Mouse (Mus musculus): ENCODE results near the gene Oprl1.

Oprl1 gene

DNA sequence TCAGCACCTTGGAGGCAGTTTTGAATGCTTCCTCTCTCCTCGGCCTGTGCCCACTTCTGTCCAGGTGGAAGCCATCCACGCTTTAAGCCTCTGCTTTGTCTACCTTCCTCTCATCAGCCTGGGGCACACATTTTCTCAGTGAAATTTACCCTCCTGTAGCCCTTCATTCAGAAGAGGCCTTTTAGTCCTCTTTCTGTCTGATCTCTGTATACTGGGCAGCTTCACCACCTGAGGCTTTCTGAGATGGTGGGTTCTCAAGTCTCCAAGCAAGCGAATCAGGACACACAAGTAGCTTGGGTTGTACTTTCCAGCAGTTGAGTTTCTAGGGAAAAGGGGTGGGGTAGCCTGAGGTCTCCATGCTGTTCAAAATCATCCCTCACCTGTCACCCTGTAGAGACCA, 22.5 kb upstream of the Oprl1 start:
- DNase-seq (ENCODE audit: low spot score in 2 of 2), result no peak

GRCm38 (mm10) chr2:181693339-181694280, 21.2 kb upstream of the Oprl1 start, which contains the start of gene Rgs19:
Gene Rgs19, minus strand, starts transcription at chr2:181693977.
- peak; percentile 59 to 69 for DNase-seq (ENCODE audit: low spot score in 2 of 2)

- DNase-seq (ENCODE audit: low spot score in 2 of 2), result no peak
Observed at GRCm38 (mm10) chr2:181694581-181694980, 20.2 kb upstream of the Oprl1 start.

GRCm38 (mm10) chr2:181695776-181696175, 19.0 kb upstream of the Oprl1 start:
- no peak for DNase-seq (ENCODE audit: low spot score in 2 of 2)

DNA sequence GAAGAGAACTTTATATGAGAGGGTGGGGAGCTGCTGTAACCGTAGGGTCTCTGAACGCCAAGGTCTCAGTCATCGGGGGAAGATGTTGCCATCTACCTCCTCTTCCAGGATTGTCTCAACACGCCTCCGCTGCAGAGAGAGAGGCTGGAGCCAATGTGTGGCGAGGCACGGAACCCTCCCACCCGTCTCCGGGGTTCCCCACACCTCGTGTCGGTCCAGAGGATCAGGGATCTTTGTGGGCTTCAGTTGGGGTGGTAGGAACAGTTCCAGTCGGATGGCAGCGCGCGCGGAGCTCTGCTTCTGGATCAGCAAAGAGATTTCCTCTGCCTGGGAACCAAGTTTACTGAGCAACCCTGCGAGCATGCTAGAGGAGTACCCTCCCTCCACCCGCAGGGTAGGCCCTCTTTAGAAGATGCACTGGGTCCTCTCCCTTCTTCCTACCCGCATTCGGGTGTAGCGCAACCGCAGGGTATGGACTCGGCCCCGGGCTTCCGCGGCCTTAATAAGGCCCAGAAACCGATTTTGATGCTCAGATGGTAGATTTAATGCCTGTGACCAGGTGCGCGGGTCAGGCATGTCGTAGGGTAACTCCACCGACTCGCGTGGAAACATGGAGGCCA, 17.9 kb upstream of the Oprl1 start:
- no peak for DNase-seq (ENCODE audit: low spot score in 2 of 2)

DNA sequence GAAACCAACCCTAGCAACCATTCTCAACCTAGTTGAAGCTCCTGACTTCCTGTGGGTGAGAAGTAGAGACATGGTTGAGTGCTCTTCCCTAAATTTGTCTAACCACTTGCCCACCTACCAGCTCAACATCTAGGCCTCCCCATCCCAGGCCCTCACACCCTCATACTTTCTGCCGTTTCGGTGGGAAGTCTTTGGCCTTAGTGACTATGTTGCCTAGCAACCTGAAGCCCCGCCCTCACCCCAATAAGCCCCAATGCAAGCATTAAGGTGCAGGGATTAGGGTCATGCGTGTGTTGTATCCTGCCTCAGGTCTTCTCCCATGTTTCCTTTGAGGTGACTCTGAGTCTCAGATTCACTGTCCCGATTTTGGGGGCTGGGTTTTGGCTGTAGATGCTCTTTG, 16.6 kb upstream of the Oprl1 start, which contains the start of gene Lkaaear1:
Gene Lkaaear1 (minus strand): TSS at position 202 of the 400 bp plus-strand sequence.
- no peak for DNase-seq (ENCODE audit: low spot score in 2 of 2)

- no peak for DNase-seq (ENCODE audit: low spot score in 2 of 2)
Observed at GRCm38 (mm10) chr2:181706668-181707067, 8.1 kb upstream of the Oprl1 start.

GRCm38 (mm10) chr2:181713749-181714148, 1.1 kb upstream of the Oprl1 start:
- no peak for DNase-seq (ENCODE audit: low spot score in 2 of 2)

DNA sequence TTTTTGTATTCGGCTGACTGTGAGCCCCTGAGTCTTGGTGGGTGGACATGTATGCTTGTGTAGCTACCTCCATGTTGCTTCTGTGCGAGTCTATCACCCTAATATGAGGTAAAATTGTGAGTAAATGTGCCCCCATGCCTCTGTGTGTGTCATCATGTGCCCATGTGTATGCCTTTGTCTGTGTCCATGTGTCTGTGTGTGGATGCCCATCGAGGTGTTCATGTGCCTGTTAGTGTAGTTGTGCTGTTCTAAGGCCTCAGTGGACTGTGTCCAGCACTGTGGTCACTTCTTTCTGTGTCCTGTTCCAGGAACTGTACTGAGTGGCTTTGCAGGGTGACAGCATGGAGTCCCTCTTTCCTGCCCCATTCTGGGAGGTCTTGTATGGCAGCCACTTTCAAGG, 566 bp downstream of the Oprl1 start:
- no peak for DNase-seq (ENCODE audit: low spot score in 2 of 2)

DNA sequence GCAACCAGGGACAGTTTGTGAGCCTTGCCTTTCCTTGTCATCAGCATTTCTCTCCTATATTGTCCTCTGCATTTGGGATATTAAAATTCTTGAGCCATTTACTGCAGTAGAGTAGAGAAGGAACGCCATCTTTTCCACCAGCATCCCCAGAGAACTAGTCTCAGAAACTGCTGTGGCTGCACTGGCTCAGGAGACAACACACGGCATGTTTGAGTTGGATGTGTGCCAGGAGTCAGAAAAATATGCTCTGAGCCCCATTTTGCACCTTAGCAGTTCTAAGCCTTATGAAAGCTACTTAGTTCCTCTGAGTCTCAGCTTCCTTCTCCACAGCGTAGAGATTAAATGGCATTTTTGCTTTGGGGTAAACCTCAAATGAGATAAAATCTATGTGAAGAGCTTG, 2.2 kb downstream of the Oprl1 start:
- DNase-seq (ENCODE audit: low spot score in 2 of 2), result no peak

DNA sequence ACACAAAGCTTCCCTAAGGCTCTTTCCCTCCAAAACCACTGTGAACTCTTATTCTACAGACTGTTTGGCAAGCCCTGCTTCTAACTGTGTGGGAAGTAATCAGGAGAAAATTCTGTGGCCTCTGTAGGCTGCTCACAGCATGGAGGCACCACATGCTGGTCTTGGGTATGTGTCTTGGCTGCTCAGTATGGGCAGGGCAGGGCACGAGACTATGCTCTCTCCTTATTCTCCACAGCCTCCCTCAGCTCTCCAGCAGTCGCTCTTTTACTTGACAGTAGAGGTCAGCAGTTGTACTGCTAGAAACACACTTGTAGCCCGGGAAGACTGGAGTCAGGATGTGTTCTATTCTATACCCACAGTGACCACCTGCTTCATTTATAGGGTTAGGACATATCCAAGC, 5.2 kb downstream of the Oprl1 start:
- no peak for DNase-seq (ENCODE audit: low spot score in 2 of 2)

GRCm38 (mm10) chr2:181721200-181721599, 6.4 kb downstream of the Oprl1 start:
- no peak for DNase-seq (ENCODE audit: low spot score in 2 of 2)

DNA sequence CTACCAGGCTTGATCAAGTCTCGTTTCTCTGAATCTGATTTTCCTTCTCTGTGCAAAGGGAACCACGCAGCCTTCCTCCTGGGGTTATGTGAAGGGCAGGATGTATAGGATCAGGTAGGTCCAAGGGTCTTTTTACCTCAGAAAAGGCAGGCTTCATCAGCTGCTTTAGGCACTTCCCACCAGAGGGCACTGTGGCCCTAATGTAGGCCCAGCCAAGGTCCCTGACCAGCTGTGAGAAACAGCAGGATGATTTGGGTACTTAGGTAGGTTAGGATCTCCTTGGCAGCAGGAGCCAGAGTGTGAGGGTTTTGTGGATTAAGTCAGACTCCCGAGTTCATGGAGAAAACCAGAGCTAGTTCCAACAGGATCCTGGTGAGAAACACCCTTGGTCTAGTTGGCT, 7.4 kb downstream of the Oprl1 start:
- DNase-seq (ENCODE audit: low spot score in 2 of 2), result no peak

GRCm38 (mm10) chr2:181727659-181728262, 12.9 kb downstream of the Oprl1 start:
- no peak for DNase-seq (ENCODE audit: low spot score in 2 of 2)

DNA sequence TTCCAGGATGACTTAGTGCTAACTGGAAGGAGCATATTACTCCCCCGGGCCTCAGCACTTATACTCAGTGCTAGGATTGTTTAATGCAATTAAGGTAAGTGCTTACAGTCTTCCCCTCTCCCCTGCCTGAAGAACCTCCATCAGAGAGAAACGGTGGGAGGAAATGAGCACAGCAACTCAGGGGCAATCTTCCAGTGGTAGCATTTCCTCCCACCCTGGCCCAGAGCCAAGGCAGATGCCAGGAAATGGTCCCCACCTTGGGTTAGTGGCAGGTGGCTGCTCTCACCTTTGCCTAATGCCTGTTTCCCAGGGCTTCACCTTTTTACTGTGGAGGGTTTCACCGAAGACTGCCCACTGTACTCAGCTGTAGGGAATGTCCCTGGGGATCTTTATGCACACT, 15.2 kb downstream of the Oprl1 start:
- no peak for DNase-seq (ENCODE audit: low spot score in 2 of 2)

- DNase-seq (ENCODE audit: low spot score in 2 of 2), result no peak
Observed at GRCm38 (mm10) chr2:181752626-181753025, 37.8 kb downstream of the Oprl1 start.

DNA sequence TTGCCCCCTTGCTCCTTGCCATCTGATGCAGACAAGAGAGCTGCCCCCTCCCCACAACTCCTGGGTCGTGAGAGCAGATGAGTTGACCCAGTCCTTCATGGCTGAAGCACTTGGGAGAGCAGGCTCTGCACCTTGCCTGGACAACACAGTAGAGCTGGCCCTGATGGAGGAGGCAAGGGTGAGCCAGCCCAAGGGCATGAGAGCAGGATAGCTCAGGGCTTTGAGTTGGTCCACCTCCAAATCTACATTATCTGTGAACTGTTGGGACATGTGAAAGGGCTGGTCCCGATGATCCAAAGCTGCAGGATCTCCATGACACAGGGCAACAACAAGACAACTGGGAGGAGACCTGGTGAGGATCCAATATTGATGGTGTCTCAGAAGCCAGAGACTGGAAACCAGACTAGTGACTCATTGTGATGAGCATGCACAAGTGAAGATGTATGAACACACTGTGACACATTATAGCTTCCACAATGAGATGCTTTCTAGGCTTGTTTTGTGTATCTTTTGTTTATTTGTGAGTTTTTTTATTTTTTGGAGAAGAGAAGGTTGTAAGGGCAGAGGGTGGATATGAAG, 43.4 kb downstream of the Oprl1 start:
- DNase-seq (ENCODE audit: low spot score in 2 of 2), result no peak

DNA sequence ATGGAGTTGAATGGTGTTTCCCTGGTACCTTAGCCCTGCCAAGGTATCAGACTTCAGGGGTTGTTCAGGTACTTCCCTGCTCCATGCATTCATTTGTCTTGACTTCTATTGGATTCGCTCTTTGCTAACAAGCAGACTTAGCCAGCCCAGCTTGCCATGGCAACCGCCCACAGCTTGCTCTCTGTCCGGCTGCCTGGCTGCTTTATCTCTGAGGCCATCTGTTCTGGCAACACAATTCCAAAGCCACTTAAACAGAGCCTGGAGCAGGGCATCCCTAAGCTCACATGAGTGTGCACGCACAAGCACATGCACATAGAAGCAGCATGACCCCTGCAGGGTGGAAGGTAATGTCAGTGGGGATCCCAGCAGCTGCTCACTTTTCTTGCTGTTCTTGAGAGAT, 44.2 kb downstream of the Oprl1 start:
- DNase-seq (ENCODE audit: low spot score in 2 of 2), result no peak

DNA sequence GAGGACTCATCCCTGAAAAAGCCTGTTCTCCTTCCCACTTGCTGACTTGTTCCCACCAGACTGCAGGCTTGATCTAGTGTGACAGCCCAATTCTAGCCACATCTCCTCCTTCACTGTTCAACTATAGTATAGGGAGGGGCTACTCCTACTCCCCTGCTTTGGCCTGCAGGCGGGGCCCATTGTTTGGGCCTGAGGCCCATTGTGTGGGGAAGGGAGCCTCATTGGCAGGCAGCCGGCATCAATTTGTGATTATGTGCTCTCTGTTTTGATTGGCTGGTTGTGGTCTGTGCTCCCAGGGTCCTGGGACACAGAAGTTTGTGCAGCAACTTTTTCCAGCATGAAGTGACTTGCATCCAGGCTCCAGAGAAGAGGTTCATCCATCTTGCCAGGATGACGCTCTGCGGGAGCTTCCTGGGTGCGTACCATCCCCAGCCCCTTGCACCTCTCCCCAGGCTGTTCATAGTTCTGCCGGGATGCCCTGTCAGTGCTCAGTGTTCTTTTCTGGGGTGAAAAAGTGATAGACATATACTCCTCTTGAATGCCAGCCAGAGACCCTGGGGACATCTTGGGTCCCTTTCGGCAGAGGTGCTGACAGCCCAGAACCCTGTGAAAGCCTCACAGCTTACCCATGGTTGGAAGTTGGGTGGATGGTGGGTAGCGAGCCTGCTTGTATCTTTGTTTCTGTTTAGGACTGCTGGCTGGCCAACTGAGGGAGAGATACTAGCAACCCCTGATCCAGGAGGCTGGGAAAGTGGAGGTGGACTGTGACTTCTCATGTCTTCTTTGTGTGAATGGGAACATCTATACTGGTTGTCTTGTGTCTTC, 48.4 kb downstream of the Oprl1 start, which contains the start of gene Myt1:
Gene Myt1 (plus strand): TSS at position 327 of the 825 bp plus-strand sequence.
- DNase-seq (ENCODE audit: low spot score in 2 of 2), result no peak

- no peak for DNase-seq (ENCODE audit: low spot score in 2 of 2)
Observed at GRCm38 (mm10) chr2:181763886-181764527, 49.2 kb downstream of the Oprl1 start.

DNA sequence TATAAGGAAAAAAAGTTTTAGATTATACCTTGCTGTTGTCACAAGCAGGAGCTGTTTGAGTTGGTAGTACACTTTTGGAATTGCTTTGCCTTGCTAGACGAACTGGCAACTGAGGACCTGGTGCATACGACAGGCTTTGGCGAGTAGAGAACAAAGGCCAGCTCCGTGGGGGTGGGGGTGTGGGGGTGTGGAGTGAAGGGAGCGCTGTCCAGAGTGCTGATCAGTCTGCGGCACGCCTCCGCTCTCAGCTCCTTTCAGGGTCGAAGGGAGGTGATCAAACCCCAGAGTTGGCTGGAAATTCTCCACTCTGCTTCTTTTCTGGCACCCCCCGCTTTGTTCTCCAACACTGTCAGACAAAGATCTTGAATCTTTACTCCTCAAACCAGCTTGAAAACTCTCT, 49.8 kb downstream of the Oprl1 start:
- no peak for DNase-seq (ENCODE audit: low spot score in 2 of 2)

Measured in frontal cortex, postnatal 25 days (tissue).